Mouse (Mus musculus) bone marrow, adult 2 months (tissue): ENCODE measurements around the gene Rpl7l1. TPM values are rescaled to one million over a fixed set of nuclear protein-coding genes. Genes with fewer than 3 reads are reported as not detected.

Source experiments
- H3K27ac ChIP-seq: fragments of 200-500 bp; 2 replicates; pipeline ENCODE4 v1.5.1; 2012; ENCODE audit warnings: low read depth, mild to moderate bottlenecking, control low read depth, inconsistent platforms, low read length; ENCODE audit not compliant: control insufficient read depth, poor library complexity, insufficient read depth
- H3K4me1 ChIP-seq: fragments of 200-500 bp; 2 replicates; pipeline ENCODE4 v1.6.1; 2011; ENCODE audit warnings: low read length; ENCODE audit not compliant: control insufficient read depth, insufficient read depth
- H3K4me3 ChIP-seq: fragments of 200-500 bp; replicated peaks from 2 replicates; pipeline ENCODE3; 2011; ENCODE audit warnings: mild to moderate bottlenecking, low read depth, low read length, control low read depth; ENCODE audit not compliant: control insufficient read depth
- CTCF ChIP-seq: fragments of 200-500 bp; IDR thresholded peaks from 2 replicates; pipeline ENCODE4 v1.5.1; 2011; ENCODE audit warnings: low read length, control low read depth; ENCODE audit not compliant: control insufficient read depth, insufficient read depth
- POLR2A ChIP-seq: fragments of 200-500 bp; IDR thresholded peaks from 2 replicates; pipeline ENCODE4 v1.6.1; 2011; ENCODE audit warnings: low read depth, mild to moderate bottlenecking, control low read depth, low read length, borderline replicate concordance; ENCODE audit not compliant: control insufficient read depth
- WGBS: fragments of 180-500 bp; shearing (Covaris S2); methylation state at CpG from one replicate; pipeline ENCODE4 v1.1.7; 2018; 5-methylcytosine and 5-hydroxymethylcytosine counted together
- polyA plus RNA-seq: library from polyadenylated mRNA; stranded (reverse); fragments of >200 nt; gene quantifications from 2 replicates; pipeline ENCODE4 v1.2.4, GENCODE M21; 2011; ENCODE audit warnings: low replicate concordance; ENCODE audit not compliant: missing spikeins, insufficient read depth, insufficient read length

The Rpl7l1 gene
- polyA plus RNA-seq, 1 experiment, result 45.0 TPM

GRCm38 (mm10) chr17:46813637-46814036, 31.2 kb upstream of the Rpl7l1 start:
- Histone ChIP-seq H3K27ac (no peak overlapping the region), H3K4me3 (no peak overlapping the region), H3K4me1 (no peaks in the 10 kb centered on the region)
- no peak for TF ChIP-seq CTCF
- TF ChIP-seq POLR2A, result no peak
- 89% methylated on average over 8 of the region's 8 CpGs for WGBS

GRCm38 (mm10) chr17:46812442-46812841, 30.0 kb upstream of the Rpl7l1 start:
- Histone ChIP-seq H3K4me1 (no peaks in the 10 kb centered on the region), H3K27ac (no peak overlapping the region), H3K4me3 (no peak overlapping the region)
- 79% methylated on average over 1 of the region's 1 CpGs for WGBS
- TF ChIP-seq POLR2A (no peak), CTCF (no peak)

- no peaks in the 10 kb centered on the region for H3K4me1 ChIP-seq
- TF ChIP-seq CTCF (no peak), POLR2A (no peak)
- no peak overlapping the region for H3K27ac ChIP-seq
- WGBS, result 93% methylated on average over 3 of the region's 3 CpGs
- no peak overlapping the region for H3K4me3 ChIP-seq
These were observed 28.2 kb upstream of the Rpl7l1 start for GRCm38 (mm10) chr17:46810672-46811071.

- no peaks in the 10 kb centered on the region for H3K4me1 ChIP-seq
- WGBS, result 81% methylated on average over 6 of the region's 6 CpGs
- TF ChIP-seq POLR2A, result no peak
- TF ChIP-seq CTCF, result no peak
- H3K27ac ChIP-seq, result no peak overlapping the region
- H3K4me3 ChIP-seq, result no peak overlapping the region
These were observed 26.8 kb upstream of the Rpl7l1 start for GRCm38 (mm10) chr17:46809131-46809830.

- 92% methylated on average over 10 of the region's 10 CpGs for WGBS
- TF ChIP-seq POLR2A, result no peak
- TF ChIP-seq CTCF, result no peak
- Histone ChIP-seq H3K4me1 (no peaks in the 10 kb centered on the region), H3K4me3 (no peak overlapping the region), H3K27ac (no peak overlapping the region)
These were observed 25.9 kb upstream of the Rpl7l1 start for GRCm38 (mm10) chr17:46808376-46808775.

- H3K27ac ChIP-seq, result no peak overlapping the region
- TF ChIP-seq CTCF (no peak), POLR2A (no peak)
- peaks cover 1% of the 10 kb centered on the region; the same call in 1 of the 2 replicates for H3K4me1 ChIP-seq
- 76% methylated on average over 6 of the region's 6 CpGs for WGBS
- H3K4me3 ChIP-seq, result no peak overlapping the region
These were observed 19.3 kb upstream of the Rpl7l1 start for GRCm38 (mm10) chr17:46801761-46802160.

- Histone ChIP-seq H3K27ac (peak overlapping the region; percentile 16; the same call in 1 of the 2 replicates), H3K4me3 (no peak overlapping the region), H3K4me1 (peaks cover 3% of the 10 kb centered on the region)
- TF ChIP-seq CTCF (no peak), POLR2A (no peak)
- 38% methylated on average over 10 of the region's 10 CpGs for WGBS
These were observed 17.2 kb upstream of the Rpl7l1 start for GRCm38 (mm10) chr17:46799680-46800079.

- no peak overlapping the region for H3K4me3 ChIP-seq
- 93% methylated on average over 8 of the region's 8 CpGs for WGBS
- TF ChIP-seq CTCF, result no peak
- H3K4me1 ChIP-seq, result peaks cover 3% of the 10 kb centered on the region
- no peak overlapping the region for H3K27ac ChIP-seq
These were observed 14.9 kb upstream of the Rpl7l1 start for GRCm38 (mm10) chr17:46797386-46797785.

- Histone ChIP-seq H3K4me1 (peaks cover 3% of the 10 kb centered on the region), H3K27ac (no peak overlapping the region), H3K4me3 (no peak overlapping the region)
- WGBS, result 89% methylated on average over 4 of the region's 4 CpGs
- TF ChIP-seq POLR2A (no peak), CTCF (no peak)
These were observed 14.3 kb upstream of the Rpl7l1 start for GRCm38 (mm10) chr17:46796743-46797142.
